Mouse (Mus musculus) thymus, adult 2 months (tissue): ENCODE measurements around the gene D5Ertd579e. TPM values are rescaled to one million over a fixed set of nuclear protein-coding genes. Genes with fewer than 3 reads are reported as not detected.

Experiments used
- DNase-seq: peaks from one replicate; pipeline ENCODE4 v3.0.0; 2021
- H3K27ac ChIP-seq: fragments of 200-500 bp; 2 replicates; pipeline ENCODE4 v1.5.1; 2012; ENCODE audit warnings: low read length, control low read depth; ENCODE audit not compliant: control insufficient read depth, insufficient read depth
- H3K27me3 ChIP-seq: fragments of 200-500 bp; 2 replicates; pipeline ENCODE4 v1.6.1; 2012; ENCODE audit warnings: mild to moderate bottlenecking, low read length, moderate library complexity, mixed read lengths; ENCODE audit not compliant: control insufficient read depth, insufficient read depth
- H3K36me3 ChIP-seq: fragments of 200-500 bp; 2 replicates; pipeline ENCODE4 v1.6.1; 2012; ENCODE audit warnings: mild to moderate bottlenecking, low read length, moderate library complexity; ENCODE audit not compliant: control insufficient read depth, insufficient read depth
- H3K4me1 ChIP-seq: fragments of 200-500 bp; replicated peaks from 2 replicates; pipeline ENCODE4 v1.6.1; 2012; ENCODE audit warnings: low read length; ENCODE audit not compliant: control insufficient read depth, insufficient read depth
- H3K4me3 ChIP-seq: fragments of 200-500 bp; 2 replicates; pipeline ENCODE4 v1.5.1; 2012; ENCODE audit warnings: mild to moderate bottlenecking, low read length, control low read depth, moderate library complexity; ENCODE audit not compliant: control insufficient read depth, insufficient read depth
- CTCF ChIP-seq: fragments of 200-500 bp; IDR thresholded peaks from 2 replicates; pipeline ENCODE4 v1.5.1; 2012; ENCODE audit warnings: mild to moderate bottlenecking, control low read depth, low read length, moderate library complexity, borderline replicate concordance; ENCODE audit not compliant: control insufficient read depth, poor library complexity, insufficient read depth; ENCODE audit errors: extremely low read depth
- POLR2A ChIP-seq: fragments of 200-500 bp; IDR thresholded peaks from 2 replicates; pipeline ENCODE4 v1.6.1; 2012; ENCODE audit warnings: mild to moderate bottlenecking, low read length, control low read depth, moderate library complexity; ENCODE audit not compliant: control insufficient read depth, poor library complexity, insufficient read depth; ENCODE audit errors: extremely low read depth
- WGBS: fragments of 180-500 bp; shearing (Covaris S2); methylation state at CpG from one replicate; pipeline ENCODE4 v1.1.7; 2018; 5-methylcytosine and 5-hydroxymethylcytosine counted together
- polyA plus RNA-seq: library from polyadenylated mRNA; depleted of rRNA; stranded (reverse); fragments of >200 nt; gene quantifications from 2 replicates; pipeline ENCODE4 v1.2.3, GENCODE M21; 2012

Gene D5Ertd579e
- polyA plus RNA-seq, 1 experiment: 26.8 TPM

- Histone ChIP-seq H3K4me1 (peaks cover 3% of the 10 kb centered on the region), H3K4me3 (no peak overlapping the region)
These were observed 70.2 kb downstream of the D5Ertd579e start for GRCm38 (mm10) chr5:36625612-36626011.

DNA sequence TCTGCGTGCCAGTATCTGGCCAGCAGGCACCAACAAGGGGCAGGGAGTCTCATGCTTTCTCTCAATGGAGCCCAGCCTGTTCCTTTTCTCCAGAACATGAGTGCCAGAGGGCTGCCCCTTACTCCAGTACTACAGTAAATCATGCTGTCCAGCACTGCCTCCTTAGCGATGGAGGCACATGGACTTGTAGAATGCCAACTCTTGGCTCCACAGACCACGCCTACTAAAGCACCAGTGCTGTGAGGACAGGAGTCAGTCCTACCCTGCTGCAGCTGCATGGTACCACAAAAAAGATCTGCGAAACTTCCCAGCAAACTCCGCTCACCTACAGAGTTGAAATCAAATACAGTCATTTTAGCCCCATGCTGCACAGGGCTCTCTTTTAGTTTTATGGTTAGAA, 72.2 kb downstream of the D5Ertd579e start:
- Histone ChIP-seq H3K4me3 (no peak overlapping the region), H3K4me1 (peaks cover 6% of the 10 kb centered on the region), H3K27ac (no peak overlapping the region), H3K36me3 (no peaks in the 10 kb centered on the region), H3K27me3 (no peaks in the 10 kb centered on the region)
- no peak for DNase-seq
- 88% methylated on average over 5 of the region's 5 CpGs for WGBS
- no peak for TF ChIP-seq CTCF
- no peak for TF ChIP-seq POLR2A

More at GRCm38 (mm10) chr5:36625612-36626011, 70.2 kb downstream of the D5Ertd579e start:
- TF ChIP-seq CTCF: no peak
- no peaks in the 10 kb centered on the region for H3K27me3 ChIP-seq
- H3K36me3 ChIP-seq: peaks cover 3% of the 10 kb centered on the region; the same call in 1 of the 2 replicates
- no peak overlapping the region for H3K27ac ChIP-seq
- 73% methylated on average over 5 of the region's 5 CpGs for WGBS
- no peak for DNase-seq

DNA sequence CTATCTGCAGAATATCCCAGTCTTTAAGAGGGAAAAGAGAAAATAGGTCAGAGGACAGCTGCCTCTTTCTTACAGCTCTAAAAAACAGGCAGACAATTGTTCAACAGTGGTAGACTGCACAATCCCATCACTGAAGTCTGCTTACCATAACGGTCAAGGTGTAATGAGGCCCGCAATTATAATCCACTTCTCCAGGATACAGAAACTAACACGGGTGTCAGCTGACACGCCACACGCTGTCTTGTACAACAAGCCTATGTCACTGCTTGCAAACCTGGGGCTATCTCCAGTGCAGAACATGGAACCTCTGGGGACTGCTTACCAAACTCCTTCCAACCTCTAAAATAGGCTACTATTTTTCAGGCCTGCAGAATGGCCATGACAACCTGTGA, 74.8 kb downstream of the D5Ertd579e start:
- H3K4me1 ChIP-seq: peaks cover 6% of the 10 kb centered on the region
- H3K36me3 ChIP-seq: peaks cover 11% of the 10 kb centered on the region
- DNase-seq: no peak
- H3K27me3 ChIP-seq: no peaks in the 10 kb centered on the region
- WGBS: 50% methylated on average over 5 of the region's 5 CpGs
- no peak overlapping the region for H3K4me3 ChIP-seq
- H3K27ac ChIP-seq: no peak overlapping the region
- TF ChIP-seq POLR2A (no peak), CTCF (no peak)

DNA sequence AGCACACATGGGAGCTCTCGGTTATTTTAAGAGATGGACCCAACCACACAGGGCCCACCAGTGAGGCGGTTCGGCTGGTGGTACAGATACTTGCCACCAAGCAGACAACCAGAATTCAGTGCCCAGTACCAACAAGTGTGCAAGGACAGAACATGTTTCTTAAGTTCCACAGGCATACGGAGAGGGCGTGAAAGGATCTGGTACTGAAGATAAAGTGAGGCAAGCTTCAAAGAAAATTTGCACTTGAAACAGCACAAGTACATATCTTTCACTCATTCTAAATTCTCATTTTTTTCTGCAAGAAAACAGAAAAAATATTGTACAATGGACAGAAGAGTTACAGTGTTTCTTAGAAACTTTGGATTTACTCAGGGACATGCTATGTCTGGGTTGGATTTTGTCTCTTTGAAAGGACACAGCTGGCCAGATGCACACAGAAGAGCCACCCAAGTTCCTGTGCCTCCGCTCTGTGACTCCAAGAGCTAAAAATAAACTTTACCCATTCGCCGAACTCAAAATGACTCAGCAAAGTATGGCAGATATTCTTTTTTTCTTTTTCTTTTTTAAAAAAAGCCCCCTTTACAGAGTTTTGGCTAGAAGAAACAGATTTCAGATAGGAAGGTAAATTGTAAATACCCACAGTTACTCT, 75.3 kb downstream of the D5Ertd579e start:
- peaks cover 16% of the 10 kb centered on the region for H3K36me3 ChIP-seq
- peaks cover 6% of the 10 kb centered on the region for H3K4me1 ChIP-seq
- H3K27me3 ChIP-seq: no peaks in the 10 kb centered on the region
- no peak for DNase-seq
- 42% methylated on average over 8 of the region's 8 CpGs for WGBS
- no peak for TF ChIP-seq CTCF
- no peak for TF ChIP-seq POLR2A
- no peak overlapping the region for H3K27ac ChIP-seq
- H3K4me3 ChIP-seq: no peak overlapping the region

DNA sequence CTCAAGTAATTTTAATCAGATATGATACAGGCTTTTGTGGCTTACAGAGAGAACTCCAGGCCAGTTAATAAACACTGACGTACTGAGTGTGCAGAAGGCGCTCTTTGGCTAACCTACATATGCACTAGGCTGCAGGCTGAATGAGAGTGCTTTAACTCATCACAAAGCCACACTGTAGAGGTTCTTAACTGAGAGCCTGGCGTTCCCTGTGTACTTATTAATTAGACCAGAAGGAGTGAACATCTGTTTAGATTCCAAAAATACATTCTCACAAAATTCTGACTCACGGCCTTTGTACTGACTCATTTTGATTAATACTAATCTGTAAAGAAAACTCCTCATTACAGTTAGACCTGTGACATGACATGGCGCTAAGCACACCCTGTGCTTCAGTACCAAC, 76.9 kb downstream of the D5Ertd579e start:
- H3K4me1 ChIP-seq: peaks cover 6% of the 10 kb centered on the region

DNA sequence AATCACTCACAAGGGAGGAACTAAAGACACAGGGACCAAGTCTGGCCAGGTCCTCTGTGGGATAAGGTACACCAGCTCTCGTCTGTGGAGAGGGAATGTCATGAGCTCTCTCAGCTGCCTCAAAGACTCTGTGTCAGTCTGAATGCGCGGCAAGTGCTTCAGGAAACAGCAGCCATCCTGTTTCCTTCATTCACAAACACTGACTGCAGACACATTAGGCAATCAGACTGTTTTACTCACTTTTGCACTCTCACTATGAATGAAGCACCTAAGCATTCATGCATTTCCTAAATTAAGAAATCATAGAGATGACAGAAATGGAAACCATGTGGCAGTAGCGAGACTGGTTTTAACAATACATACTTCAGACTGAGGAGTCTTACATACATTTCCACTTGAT, 77.5 kb downstream of the D5Ertd579e start:
- no peak for TF ChIP-seq CTCF
- no peak for TF ChIP-seq POLR2A
- no peak for DNase-seq
- Histone ChIP-seq H3K27ac (no peak overlapping the region), H3K4me3 (no peak overlapping the region), H3K4me1 (peaks cover 6% of the 10 kb centered on the region), H3K36me3 (peaks cover 28% of the 10 kb centered on the region), H3K27me3 (no peaks in the 10 kb centered on the region)
- WGBS: 69% methylated on average over 4 of the region's 4 CpGs

More for the DNA sequence above, 76.9 kb downstream of the D5Ertd579e start:
- H3K36me3 ChIP-seq: peaks cover 24% of the 10 kb centered on the region
- no peak overlapping the region for H3K27ac ChIP-seq
- no peak for DNase-seq
- 98% methylated on average over 5 of the region's 5 CpGs for whole genome bisulfite sequencing
- TF ChIP-seq POLR2A: no peak
- H3K4me3 ChIP-seq: no peak overlapping the region
- H3K27me3 ChIP-seq: no peaks in the 10 kb centered on the region

DNA sequence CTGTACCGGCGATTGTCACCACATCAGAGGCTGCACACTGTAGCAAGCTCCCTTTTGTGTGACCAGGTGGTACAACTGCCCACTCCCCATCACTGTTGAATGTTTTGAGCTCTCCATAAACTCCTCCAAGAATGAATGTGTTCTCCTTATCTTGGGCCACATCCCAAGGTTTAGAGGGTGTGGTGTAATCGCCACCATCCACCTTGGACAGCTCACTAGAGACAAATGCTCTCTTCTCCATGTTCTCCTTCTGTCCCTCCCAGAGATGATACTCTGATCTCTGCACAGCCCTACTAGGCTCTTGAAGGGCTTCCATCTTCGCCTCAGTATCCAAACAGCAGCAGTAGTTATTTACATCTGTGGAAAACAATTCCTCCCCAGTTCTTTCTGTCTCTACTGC, 81.7 kb downstream of the D5Ertd579e start:
- Histone ChIP-seq H3K4me1 (no peaks in the 10 kb centered on the region), H3K4me3 (no peak overlapping the region), H3K27ac (no peak overlapping the region), H3K36me3 (peaks cover 34% of the 10 kb centered on the region), H3K27me3 (no peaks in the 10 kb centered on the region)
- no peak for TF ChIP-seq POLR2A
- 96% methylated on average over 4 of the region's 4 CpGs for WGBS
- DNase-seq: no peak
